Mouse (Mus musculus): ENCODE data around the gene Tshz3. TPM values are rescaled to one million over a fixed set of nuclear protein-coding genes. Genes with fewer than 3 reads are reported as not detected.

Tshz3 gene
- total and polyA plus RNA-seq, 3 experiments, result not detected

DNA sequence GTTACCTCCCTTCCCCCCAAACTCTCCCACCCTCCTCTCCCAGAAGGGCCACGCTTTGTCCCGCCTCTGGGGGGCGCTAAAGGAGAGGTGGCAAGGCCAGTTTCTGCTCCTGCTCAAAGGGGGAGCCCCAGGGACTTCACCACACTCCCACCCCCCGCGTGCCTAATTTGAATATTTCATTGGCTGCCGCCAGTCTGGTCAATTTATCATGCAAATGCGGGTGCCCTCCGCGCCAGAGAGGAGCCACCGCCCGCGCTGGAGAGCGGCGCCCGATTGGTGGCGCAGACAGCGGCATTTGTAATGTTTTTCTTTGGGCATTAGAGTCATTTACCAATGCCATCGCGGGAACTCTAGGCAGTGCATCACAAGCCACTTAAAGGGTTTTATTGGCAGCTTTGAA, 7.4 kb upstream of the Tshz3 start:
- TF ChIP-seq USF1 (IDR thresholded peaks at IDR 0.05; ENCODE audit: low read depth, low read length), result no peak
- TF ChIP-seq TCF12 (IDR thresholded peaks at IDR 0.05; ENCODE audit: low read depth, low read length), result no peak
- no peak for TF ChIP-seq RAD21 (IDR thresholded peaks at IDR 0.05; ENCODE audit: low read depth, low read length)
- TF ChIP-seq RCOR1 (IDR thresholded peaks at IDR 0.05; ENCODE audit: low read depth, low read length), result no peak
- TF ChIP-seq UBTF (IDR thresholded peaks at IDR 0.05; ENCODE audit: borderline replicate concordance, insufficient read depth, low read depth, low read length), result no peak
- no peak for TF ChIP-seq KAT2A (conservative IDR thresholded peaks at IDR 0.05; ENCODE audit: low read depth, low read length)
- TF ChIP-seq POLR2A (IDR thresholded peaks at IDR 0.05; ENCODE audit: control insufficient read depth in 1 of 2, insufficient read depth in 1 of 2, low read depth in 1 of 2, low read length in 2 of 2, poor library complexity in 1 of 2), result no peak
- TF ChIP-seq ZKSCAN1 (IDR thresholded peaks at IDR 0.05; ENCODE audit: low read depth, low read length), result no peak
- TF ChIP-seq TAL1 (IDR thresholded peaks at IDR 0.05; ENCODE audit: low read length), result no peak
- no peak for TF ChIP-seq EP300 (IDR thresholded peaks at IDR 0.05; ENCODE audit: low read depth in 1 of 2, low read length in 2 of 2)
- no peak for TF ChIP-seq NELFE (IDR thresholded peaks at IDR 0.05; ENCODE audit: low read depth, low read length)
- TF ChIP-seq GABPA (IDR thresholded peaks at IDR 0.05; ENCODE audit: low read depth, low read length), result no peak
- no peak for TF ChIP-seq CHD1 (IDR thresholded peaks at IDR 0.05; ENCODE audit: low read depth, low read length)
- TF ChIP-seq MXI1 (IDR thresholded peaks at IDR 0.05; ENCODE audit: low read depth, low read length), result no peak
- no peak for TF ChIP-seq MAZ (IDR thresholded peaks at IDR 0.05; ENCODE audit: low read depth, low read length)
- no peak for DNase-seq (ENCODE audit: low read depth, low spot score)
- Histone ChIP-seq H3K79me2 (ENCODE audit: control insufficient read depth, insufficient read depth, low read length, poor library complexity) (no peaks in the 10 kb centered on the region), H3K4me3 (ENCODE audit: control insufficient read depth in 1 of 2, insufficient read depth in 1 of 2, low read depth in 2 of 2, low read length in 2 of 2) (no peak overlapping the region), H3K4me1 (ENCODE audit: control insufficient read depth in 1 of 2, insufficient read depth in 2 of 2, low read length in 2 of 2) (no peaks in the 10 kb centered on the region), H3K9me3 (replicated peaks; ENCODE audit: insufficient read depth, low read length) (no peaks in the 10 kb centered on the region), H3K36me3 (ENCODE audit: control insufficient read depth in 1 of 2, insufficient read depth in 2 of 2, low read length in 2 of 2) (no peaks in the 10 kb centered on the region), H3K27me3 (ENCODE audit: control insufficient read depth in 1 of 2, insufficient read depth in 2 of 2, low read length in 2 of 2) (no peaks in the 10 kb centered on the region), H3K27ac (ENCODE audit: control insufficient read depth, low read depth, low read length) (no peak overlapping the region), H3K9ac (ENCODE audit: control insufficient read depth, low read depth, low read length, poor library complexity, severe bottlenecking) (no peak overlapping the region)

DNA sequence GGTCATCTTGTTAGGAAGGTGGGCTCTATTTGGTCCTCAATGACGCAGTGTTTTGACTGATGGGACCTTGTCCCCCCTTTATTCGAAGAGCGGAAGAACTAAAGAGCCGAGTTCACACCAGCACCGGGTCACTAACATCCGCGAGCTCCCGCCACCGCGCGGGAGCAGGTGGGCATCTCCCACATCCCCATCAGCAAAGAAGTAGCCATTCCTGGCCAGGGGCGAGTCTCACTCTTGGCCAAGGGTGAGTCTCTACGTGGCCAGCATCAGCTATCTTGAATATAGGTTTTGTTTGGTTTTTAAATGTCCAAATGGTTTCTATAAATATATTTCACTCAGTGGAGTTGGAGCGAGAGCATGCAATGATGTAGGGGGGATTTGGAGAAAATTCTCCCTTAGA, 6.3 kb upstream of the Tshz3 start:
- H3K27me3 ChIP-seq (ENCODE audit: control insufficient read depth in 1 of 2, insufficient read depth in 2 of 2, low read length in 2 of 2), result no peaks in the 10 kb centered on the region
- H3K4me1 ChIP-seq (ENCODE audit: control insufficient read depth in 1 of 2, insufficient read depth in 2 of 2, low read length in 2 of 2), result no peaks in the 10 kb centered on the region
- H3K4me3 ChIP-seq (ENCODE audit: control insufficient read depth in 1 of 2, insufficient read depth in 1 of 2, low read depth in 2 of 2, low read length in 2 of 2), result no peak overlapping the region
- no peak overlapping the region for H3K27ac ChIP-seq (ENCODE audit: control insufficient read depth, low read depth, low read length)
- TF ChIP-seq MYB (IDR thresholded peaks at IDR 0.05; ENCODE audit: low read depth, low read length), result no peak
- TF ChIP-seq KAT2A (conservative IDR thresholded peaks at IDR 0.05; ENCODE audit: low read depth, low read length), result no peak
- TF ChIP-seq E2F4 (IDR thresholded peaks at IDR 0.05; ENCODE audit: borderline replicate concordance, low read depth, low read length), result no peak
- TF ChIP-seq MAZ (IDR thresholded peaks at IDR 0.05; ENCODE audit: low read depth, low read length), result no peak
- TF ChIP-seq CHD2 (IDR thresholded peaks at IDR 0.05; ENCODE audit: low read length), result no peak
- no peak for TF ChIP-seq ZMIZ1 (IDR thresholded peaks at IDR 0.05; ENCODE audit: low read depth, low read length)
- no peak for TF ChIP-seq TBP (IDR thresholded peaks at IDR 0.05; ENCODE audit: low read depth, low read length)
- no peak for TF ChIP-seq MYC (IDR thresholded peaks at IDR 0.05; ENCODE audit: low read depth, low read length)
- TF ChIP-seq POLR2AphosphoS2 (IDR thresholded peaks at IDR 0.05; ENCODE audit: low read length), result no peak
- no peak for TF ChIP-seq ZC3H11A (IDR thresholded peaks at IDR 0.05; ENCODE audit: low read depth, low read length)
- TF ChIP-seq UBTF (IDR thresholded peaks at IDR 0.05; ENCODE audit: borderline replicate concordance, insufficient read depth, low read depth, low read length), result no peak
- no peak for TF ChIP-seq RCOR1 (IDR thresholded peaks at IDR 0.05; ENCODE audit: low read depth, low read length)
- no peak for TF ChIP-seq ZKSCAN1 (IDR thresholded peaks at IDR 0.05; ENCODE audit: low read depth, low read length)
- TF ChIP-seq GABPA (IDR thresholded peaks at IDR 0.05; ENCODE audit: low read depth, low read length), result no peak
- TF ChIP-seq NRF1 (IDR thresholded peaks at IDR 0.05; ENCODE audit: insufficient read depth, low read depth, low read length, poor library complexity, severe bottlenecking), result no peak
- TF ChIP-seq GATA1 (IDR thresholded peaks at IDR 0.05; ENCODE audit: low read depth, low read length), result no peak
- no peak for TF ChIP-seq POLR2A (IDR thresholded peaks at IDR 0.05; ENCODE audit: control insufficient read depth in 1 of 2, insufficient read depth in 1 of 2, low read depth in 1 of 2, low read length in 2 of 2, poor library complexity in 1 of 2)
- no peak for TF ChIP-seq USF2 (IDR thresholded peaks at IDR 0.05; ENCODE audit: borderline replicate concordance in 1 of 2, insufficient read depth in 1 of 2, low read depth in 1 of 2, low read length in 2 of 2)
- no peak for TF ChIP-seq JUND (IDR thresholded peaks at IDR 0.05; ENCODE audit: low read depth, low read length)
- no peaks in the 10 kb centered on the region for H3K36me3 ChIP-seq (ENCODE audit: control insufficient read depth in 1 of 2, insufficient read depth in 2 of 2, low read length in 2 of 2)
- no peaks in the 10 kb centered on the region for H3K9me3 ChIP-seq (replicated peaks; ENCODE audit: insufficient read depth, low read length)
- no peak for DNase-seq (ENCODE audit: low read depth, low spot score)
- no peaks in the 10 kb centered on the region for H3K79me2 ChIP-seq (ENCODE audit: control insufficient read depth, insufficient read depth, low read length, poor library complexity)
- H3K9ac ChIP-seq (ENCODE audit: control insufficient read depth, low read depth, low read length, poor library complexity, severe bottlenecking), result no peak overlapping the region
